Mouse (Mus musculus) brain, adult 2 months (tissue): ENCODE data around the gene Rassf1.

ENCODE experiments used
- DNase-seq: peaks from one replicate; pipeline ENCODE4 v3.0.0; 2011; ENCODE audit warnings: low read depth, low spot score

Gene Rassf1

DNA sequence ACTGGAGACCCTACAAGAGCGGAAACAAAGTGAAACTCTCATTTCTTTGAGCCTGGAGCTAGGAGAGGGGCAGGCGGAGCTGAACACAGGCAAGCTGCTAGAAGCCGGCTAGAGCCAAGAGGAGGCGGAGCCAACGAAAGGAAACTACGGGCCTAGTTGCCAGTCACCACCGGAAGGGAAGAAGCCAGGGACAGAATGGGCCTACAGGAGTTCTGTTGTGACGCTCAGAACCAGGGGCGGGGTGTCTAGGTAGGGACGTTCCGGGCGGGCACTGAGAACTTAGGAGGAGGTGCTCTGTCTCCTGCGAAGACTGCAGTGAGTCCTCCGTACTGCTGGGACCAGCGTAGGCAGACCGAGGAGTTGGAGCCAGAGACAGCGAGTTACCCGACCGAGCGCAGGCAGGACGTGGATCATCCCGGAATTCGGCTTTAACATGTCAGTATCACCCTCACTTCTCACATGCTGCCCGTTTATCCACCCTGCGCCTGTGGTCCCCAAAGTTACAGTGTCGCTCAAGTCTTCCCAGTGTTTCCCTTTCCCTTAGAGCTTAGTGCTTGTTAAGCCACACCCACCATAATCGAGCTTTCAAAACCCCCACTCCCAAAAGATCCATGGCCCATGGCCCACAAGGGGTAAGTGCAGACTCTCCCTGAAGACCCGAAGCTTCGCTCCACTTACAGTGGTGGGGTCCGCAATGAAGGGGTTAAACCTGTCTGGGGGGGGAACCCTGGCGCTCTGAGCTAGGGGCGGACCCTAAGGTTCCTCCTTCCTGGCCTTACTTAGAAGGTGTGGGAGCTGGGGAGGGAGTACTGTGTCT lies 29.4 kb downstream of the Rassf1 start, which contains the start of gene Hyal3:
Gene Hyal3 (plus strand): TSS at position 318 of the 817 bp plus-strand sequence.
- DNase-seq, result peak; percentile 98

DNA sequence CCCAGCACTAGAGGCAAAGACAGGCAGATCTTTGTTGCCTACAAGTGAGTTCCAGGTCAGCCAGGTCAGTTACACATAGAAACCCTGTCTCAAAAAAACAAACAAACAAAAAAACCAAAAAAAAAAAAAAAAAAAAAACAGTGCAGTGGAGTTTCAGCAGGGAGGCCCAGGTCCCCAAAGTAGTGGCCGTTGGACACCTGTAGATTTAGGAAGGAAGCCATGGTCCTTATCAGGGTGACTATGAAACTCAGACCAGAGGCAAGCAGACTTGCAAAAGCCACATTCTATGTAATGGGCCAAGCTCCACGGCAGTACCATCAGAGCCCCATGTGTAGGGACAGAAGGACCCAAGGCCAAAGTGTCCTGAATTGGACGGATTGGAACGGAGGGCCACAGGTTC lies 30.2 kb downstream of the Rassf1 start:
- no peak for DNase-seq

DNA sequence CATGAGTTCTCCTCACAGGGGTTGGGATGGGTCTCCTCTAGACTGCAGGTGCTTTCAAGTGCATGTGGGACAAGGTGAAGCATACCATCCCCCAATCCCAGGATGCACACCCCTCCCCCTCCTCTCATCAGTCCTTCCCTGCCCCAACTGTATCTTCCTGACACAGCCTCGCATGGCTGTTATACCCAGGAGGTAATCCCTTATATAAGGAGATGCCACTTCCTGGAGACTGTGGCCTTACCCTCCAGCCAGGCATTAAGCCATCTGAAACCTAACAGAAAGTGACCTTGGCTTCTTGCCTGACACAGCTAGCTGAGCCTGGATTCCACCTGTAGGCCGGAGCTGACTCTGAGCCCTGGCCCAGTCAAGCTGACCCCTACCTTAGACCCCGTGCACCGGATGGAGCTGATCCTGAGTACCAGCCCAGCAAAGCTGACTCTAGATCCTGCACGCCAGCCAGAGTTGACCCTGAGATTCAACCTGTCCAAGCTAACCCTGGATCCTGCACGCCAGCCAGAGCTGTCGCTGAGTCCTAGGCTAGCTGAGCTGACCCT lies 31.2 kb downstream of the Rassf1 start:
- no peak for DNase-seq

DNA sequence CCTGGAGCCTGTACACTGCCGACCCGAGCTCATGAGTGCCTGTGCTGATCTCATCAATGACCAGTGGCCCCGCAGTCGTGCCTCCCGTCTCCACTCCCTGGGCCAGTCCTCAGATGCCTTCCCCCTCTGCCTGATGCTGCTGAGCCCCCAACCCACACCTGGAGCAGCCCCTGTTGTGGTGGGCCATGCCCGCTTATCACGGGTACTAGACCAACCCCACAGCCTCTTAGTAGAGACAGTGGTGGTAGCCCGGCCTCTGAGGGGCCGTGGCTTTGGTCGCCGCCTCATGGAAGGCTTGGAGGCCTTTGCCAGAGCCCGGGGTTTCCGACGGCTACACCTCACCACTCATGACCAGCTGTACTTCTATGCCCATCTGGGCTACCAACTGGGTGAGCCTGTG lies 31.8 kb downstream of the Rassf1 start:
- DNase-seq, result no peak

DNA sequence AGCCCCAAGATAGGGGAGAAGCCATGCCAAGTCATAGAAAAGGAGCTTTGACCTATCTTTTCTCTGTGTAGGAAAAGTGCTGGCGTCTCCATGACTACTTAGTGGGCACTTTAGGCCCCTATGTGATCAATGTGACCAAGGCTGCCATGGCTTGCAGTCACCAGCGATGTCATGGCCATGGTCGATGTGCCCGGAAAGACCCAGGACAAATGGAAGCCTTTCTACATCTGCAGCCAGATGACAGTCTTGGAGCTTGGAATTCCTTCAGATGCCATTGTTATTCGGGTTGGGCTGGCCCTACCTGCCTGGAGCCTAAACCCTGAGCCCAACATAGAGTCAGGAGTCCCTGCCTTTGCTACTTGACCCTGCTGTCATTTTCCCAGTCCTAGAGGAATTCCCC lies 35.1 kb downstream of the Rassf1 start:
- no peak for DNase-seq

DNA sequence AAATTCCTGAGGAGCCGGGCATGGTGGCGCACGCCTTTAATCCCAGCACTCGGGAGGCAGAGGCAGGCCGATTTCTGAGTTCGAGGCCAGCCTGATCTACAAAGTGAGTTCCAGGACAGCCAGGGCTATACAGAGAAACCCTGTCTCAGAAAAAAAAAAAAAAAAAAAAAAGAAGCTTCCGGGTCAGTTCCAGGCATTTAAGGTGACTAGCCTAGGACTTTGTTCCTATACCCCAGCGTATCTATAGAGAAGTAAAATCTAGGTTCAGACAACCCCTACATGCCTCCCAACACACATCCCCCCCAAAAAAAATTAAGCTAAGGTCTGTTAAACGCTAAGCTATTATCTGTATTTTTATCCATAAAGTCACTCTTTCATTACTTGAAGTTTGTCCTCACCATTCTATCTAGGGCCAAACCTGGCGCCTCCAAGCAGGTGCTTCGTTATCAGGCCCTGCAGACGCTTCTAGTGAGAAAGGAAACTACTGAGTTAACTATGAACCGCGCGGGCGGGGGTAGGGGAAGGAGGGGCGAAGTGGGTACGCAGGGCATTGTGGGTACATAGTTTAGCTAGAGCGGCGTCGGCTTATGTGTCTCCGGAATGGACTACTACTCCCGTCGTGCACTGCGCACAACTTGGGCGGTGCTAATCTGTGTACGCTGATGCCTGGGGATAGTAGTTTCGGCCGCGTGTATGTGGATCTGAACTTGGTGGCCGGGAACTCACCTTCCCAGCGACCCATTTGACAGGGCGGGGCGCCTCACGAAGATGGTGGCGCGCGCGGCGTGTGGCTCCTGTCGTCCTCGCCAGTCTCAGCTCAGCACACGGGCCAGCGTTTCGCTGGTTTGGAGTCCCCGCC lies 35.8 kb downstream of the Rassf1 start, which contains the start of gene Ifrd2:
Gene Ifrd2 (plus strand): TSS at position 669 of the 859 bp plus-strand sequence.
- DNase-seq, result peak; percentile 100

DNA sequence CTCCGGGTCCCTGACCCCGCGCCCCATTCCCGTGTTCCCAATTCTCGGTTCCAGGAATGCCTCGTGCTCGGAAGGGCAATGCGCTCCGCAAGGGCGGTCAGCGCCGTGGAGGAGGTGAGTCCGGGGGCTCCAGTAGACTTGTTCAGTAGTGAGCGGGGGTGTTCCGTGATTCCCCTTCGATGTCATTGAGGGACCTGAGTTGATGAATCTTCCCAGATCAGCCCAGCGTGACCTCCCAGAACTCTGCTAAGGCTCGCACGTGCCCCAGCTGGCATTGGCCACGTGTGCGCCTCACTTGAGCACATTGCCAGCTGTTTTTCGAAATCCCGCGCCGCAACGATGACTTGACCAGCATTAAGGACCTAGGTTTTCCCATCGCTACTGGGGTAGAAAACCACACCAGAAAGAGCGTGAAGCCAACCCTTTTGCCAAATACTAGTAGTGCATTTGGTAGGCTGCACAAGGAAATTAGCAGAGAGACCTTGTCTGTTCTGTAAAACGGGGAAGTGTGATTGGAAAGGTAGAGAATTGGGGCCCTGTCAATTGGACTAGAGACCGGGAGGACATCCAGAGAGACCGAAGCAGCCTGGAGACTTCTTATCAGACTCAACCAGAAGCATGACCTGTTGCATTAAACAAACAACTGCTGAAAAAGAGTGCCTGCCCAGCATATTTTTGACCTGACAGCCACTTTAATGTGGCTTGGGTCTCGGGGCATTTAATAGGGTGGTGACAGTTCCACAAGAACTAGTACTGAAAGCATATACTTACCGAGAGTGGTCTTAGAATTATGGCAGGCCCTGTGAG lies 36.7 kb downstream of the Rassf1 start:
- DNase-seq, result peak; percentile 51

DNA sequence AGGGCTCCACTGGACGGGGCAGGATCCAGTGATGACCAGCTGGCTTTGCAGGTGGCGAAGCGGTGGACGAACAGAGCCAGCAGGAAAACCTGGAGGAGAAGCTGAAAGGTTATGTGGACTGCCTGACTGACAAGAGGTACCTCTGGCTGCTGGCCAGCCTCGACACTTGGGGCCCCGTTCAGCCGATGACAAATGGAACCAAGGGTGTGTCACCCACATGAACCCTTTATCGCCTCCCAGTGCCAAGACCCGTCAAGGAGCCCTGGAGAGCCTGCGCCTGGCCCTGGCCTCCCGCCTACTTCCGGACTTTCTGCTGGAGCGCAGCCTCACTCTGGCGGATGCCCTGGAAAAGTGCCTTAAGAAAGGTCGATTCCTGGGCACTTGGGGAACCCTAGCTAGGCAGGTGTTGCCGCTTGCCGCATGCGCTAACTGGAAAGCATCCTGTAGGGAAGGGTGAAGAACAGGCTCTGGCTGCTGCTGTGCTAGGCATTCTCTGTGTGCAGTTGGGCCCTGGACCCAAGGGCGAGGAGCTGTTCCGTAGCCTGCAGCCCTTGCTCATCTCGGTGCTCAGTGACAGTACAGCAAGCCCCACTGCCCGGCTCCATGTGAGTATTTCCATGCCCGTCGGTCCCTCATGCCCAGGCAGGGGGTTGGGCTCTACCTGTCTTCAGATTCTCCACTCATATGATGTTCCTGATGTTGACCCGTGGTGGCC lies 38.9 kb downstream of the Rassf1 start:
- DNase-seq, result no peak

DNA sequence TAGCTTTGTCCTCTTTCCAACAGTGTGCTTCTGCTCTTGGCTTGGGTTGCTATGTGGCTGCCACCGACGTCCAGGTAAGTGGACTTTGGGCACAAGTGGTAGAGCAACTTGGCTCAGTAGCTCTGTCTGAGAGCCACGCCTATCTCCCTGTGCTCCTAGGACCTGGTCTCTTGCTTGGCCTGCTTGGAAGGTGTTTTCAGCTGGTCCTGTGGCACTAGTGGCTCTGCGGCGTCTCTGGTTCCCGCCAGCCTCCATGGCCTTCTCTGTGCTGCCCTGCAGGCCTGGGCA lies 39.4 kb downstream of the Rassf1 start:
- DNase-seq, result no peak

DNA sequence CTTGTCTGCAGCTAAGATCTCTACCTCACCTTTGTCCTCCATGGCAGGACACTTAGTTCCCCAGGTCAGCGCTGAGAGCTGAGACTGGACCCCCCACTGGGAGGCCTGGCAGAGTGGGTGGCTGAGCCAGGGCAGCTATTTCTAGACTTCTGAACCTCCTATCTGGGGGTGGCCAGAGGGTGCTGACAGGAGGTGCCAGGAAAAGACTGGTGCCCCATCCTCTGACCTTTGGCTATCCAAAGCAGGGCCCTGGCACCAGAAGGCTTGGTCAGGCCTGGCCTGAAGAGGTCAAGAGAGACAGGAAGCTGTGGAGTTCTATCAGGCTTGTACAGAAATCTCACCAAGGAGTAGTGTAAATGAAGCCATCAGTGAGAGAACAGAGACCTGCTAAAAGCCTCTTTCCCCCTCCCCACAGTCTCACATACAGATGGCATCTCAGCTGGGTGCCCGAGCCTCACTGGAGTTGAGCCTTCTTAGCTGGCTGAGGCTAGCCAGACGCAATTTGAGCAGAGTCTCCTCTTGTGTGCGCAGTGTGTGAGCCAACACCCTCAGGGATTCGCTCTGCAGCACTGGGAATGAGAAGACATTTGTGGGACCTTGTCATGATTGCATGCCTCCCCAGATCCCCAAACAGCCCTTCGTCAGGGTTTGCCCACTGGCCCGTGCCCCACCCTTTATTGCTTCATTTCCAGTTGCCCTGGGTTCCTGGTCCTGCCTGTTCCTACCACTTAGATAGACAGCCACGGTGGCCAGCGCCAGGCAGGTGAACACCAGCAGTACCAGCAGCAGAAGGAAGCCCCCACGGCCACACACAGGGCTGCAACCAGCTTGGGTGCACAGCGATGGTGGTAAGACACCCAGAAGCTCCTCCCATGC lies 42.0 kb downstream of the Rassf1 start:
- DNase-seq, result peak; percentile 92

DNA sequence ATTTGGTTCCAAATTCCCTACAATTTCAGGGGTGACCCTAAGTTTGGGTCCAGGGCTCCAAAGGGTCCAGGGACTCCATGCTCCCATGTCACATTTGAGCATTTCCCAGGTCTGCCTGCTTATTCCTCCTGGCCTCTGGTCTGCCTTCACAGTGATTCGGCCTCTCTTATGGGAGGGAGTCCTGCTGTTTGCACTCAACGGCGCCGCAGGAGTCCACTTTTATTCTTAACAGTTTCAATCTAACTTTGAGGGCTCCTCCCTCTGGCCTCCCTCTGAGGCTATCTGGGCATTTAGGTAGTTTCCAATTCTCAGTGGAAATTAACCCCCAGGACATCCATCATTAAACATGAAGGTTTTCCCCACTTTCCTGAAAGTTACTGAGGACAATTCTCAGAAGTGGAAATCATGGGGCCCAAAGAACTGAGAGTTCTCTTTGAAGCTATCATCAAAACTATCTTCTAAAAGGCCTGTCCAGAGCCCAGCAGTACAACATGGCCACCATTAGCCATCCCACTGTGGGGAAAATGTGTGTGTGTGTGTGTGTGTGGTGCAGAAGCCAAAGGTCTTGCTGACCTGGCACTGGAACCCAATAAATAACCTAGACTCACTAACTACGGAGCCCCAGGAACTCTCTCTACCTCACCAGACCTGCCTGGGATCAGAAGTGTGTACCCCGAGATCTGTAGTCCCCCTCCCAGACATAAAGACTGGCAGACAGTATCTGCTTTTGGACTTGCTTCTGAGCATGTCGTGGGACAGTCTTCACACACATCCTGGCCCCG lies 43.1 kb downstream of the Rassf1 start:
- no peak for DNase-seq

DNA sequence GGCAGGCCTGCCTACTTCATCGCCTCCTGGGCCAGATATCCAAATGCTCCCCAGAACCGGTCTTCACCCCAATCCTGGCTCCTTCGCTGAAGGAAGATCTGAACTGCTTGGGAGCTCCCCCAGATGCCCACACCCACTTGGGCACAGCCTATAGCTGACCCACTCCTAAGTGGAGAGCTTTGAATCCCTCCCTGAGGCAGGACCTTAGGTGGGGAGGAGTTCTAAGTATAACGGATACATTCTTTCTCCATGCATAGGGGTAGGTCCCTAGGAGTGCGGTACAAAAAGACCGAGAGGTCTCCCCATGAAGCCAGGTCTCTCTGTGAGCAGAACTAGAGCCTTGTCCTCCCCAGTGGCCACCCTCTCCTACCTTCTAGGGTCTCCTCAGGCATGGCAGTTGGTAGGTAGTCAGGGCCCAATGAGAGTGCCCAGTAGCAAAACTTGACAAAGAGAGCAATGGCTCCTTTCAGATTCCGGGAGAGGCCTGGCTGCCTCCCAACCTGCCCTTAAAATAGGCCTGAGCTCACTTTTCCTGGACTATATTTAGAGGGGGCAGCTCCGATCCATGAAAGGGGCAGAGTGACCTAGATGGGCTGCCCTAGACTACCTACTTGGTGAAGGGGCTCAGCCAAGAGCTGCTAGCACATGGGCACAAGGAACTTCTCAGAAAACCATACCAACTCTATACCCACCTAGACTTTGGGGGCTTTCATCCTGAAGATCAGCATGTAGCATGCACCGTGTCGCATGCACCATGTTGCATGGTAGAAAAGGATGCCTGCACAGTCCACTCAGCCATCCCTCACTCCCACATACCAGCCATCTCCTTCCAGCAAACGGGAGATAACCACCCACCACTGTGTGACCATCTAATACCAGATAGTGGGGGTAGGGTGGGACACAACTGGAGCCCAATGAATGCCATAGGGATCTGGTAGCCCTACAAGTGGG lies 45.5 kb downstream of the Rassf1 start:
- no peak for DNase-seq

DNA sequence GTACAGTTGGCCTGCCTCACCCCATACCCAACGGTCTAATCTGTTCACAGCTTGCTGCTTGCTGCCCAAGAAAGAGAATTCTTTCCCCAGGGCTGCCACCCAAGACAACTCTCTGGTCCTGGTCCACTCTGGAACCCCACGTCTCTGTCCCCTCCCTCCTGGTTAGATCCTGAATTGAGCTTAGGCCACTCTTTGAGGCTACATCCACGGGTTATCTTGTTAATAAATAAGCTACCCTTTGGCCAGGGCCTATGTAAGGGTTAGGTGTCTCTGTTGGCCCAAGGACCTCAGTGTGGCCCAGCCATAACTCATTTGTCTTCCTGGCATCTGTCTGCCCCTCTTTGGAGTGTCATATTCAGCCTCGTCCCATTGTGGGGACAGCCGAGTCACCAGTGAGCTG lies 47.0 kb downstream of the Rassf1 start:
- no peak for DNase-seq

DNA sequence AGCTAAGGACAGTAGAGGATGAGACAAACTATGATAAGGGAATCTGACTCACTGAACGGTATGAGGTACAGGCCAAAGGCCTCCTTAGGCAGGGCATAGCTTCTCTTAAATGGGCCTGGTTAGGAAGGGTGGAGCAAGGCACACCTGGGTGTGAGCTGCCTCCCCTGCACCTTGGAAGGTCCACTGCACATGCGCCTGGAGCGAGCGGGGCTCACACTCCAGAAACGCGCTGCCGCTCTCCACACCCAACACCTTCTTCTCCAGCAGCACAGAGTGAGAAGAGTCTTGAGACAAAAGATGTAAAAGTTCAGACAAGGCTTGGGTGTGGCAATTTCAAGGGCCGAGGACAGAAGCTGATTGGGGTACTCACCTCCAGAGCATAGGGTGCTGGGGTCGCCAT lies 48.1 kb downstream of the Rassf1 start:
- no peak for DNase-seq

DNA sequence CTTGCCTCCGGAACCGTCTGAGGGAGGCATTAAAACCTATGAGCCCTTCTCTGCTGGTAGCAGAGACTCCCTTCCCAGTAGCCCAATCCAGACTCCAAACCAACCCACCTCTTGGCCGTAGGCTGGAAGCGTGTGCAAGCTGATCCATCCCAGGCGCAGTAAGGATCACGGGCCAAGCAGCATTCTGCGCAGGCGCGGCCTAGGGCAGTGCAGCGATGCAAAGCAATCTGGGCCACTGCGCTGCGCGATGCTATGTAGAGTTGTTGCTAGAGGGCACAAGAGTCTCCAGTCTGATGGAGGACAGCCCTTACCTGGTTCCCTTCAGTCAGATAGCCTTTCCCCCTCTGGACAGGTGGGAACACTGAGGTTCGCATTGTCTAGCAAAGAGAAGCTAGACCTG lies 48.5 kb downstream of the Rassf1 start:
- DNase-seq, result peak; percentile 66

DNA sequence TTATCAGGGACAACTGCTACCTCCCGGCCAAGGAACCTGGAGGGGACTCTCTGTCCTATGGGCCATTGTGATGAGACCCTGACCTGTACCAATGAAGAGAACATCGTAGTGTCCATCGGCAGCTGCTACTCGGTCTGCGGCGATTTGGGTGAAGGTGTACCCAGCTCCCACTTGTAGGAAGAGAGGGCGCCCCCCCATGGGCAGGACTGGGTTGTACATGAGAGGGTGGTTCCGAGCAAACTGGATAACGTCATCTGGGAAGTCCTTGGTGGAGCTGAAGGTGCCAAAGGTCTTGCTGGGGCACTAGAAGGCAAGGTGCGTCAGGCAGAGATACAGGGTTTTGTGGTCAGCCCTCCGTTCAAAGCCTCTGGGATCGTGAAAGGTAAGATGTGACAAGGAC lies 49.4 kb downstream of the Rassf1 start:
- peak; percentile 35 for DNase-seq

DNA sequence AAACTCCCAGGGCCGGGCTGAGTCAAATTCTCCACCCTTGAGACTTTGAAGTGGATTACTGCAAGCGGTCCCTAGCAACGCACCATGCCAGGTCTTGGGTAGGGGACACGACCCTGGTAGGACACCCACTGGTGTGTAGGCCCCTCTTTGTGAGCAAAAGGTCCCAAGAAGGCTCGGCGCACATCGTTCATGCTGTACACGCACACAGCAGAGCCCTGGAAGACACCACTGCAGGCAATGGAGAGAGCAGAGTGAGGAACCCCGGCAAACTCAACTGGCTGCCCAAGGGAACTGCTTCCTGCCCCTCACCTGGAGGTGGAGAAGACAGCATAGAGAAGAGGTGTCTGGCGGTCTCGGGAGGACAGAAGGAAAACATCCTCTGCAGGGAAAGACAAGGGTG lies 49.9 kb downstream of the Rassf1 start:
- DNase-seq, result no peak

DNA sequence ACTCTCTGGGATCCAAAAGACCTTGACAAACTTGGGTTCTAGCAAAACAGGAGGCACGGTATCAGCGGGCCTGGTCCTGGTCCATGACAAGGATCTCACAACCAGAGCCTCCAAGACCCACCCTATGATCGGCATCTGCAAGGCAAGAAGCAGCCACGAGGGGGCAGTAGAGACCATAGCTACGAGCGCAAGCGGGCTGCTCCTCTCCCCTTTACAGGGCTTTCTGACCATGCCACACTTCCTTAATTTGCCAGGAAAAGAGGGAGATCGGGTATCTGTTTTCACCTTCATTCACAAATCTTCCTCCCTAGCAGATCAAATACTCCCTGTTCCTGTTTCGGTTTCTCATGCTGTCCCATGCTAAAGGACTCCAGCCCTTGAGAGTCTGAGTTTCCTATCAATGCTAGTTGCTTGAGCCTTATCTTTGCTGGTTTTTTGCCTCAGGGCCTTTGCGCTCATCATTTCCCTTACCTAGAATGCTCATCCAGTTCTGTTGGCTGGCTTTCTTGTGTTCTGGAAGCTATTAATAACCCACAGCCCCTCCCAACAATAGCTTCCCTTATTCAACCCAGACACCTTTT lies 50.8 kb downstream of the Rassf1 start:
- DNase-seq, result peak; percentile 93
